In the genomic region with DNA sequence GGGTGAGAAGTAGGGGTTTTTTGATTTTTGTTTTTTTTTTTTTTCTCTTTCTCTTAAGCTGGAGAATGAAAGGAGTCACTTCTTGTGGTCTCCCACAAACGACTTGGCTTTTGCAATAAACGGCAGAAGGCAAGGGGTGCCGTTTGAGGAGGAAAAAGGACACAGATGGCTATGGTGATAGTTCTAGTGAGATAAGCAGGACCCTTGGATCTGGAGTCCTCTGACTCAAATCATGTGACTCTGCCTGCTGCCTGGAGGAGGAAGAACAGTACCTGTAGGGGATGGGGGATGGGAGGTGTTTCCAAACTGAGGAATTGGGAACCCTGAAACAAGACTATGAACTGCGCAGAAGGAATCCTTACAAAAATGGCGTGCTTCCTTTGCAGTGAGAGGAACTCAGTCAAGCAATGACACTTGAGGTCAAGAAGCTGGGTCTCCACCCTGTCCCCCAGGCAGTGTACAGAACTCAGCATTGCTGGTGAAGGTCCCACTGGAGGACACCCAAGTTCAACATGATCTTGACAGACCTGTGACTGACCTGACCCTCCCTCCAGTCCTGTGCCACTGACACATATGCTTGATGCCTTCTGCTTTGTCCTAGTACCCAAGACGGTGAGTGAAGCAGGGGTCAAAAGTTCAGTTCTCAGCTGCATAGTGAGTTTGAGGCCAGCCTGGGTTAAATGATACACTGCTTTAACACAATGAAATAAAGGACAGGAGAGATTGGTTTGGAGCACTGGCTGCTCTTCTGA, we compare ENCODE assay signal across 8 mouse cellular contexts. TPM values are rescaled to one million over a fixed set of nuclear protein-coding genes. Genes with fewer than 3 reads are reported as not detected.
A peak's percentile ranks its signal among the peaks of the same experiment; 100 is the strongest.
DNase-seq lines count a peak whose midpoint lies in the region; ATAC-seq and TF ChIP-seq lines count a peak whose summit lies in the region.

No protein-coding gene starts in this region.

- no peak for TF ChIP-seq EP300 in heart, postnatal 0 days (IDR thresholded peaks at IDR 0.05; ENCODE audit: low read depth)

- peak overlapping the region; percentile 94 for H3K27ac ChIP-seq in heart, embryonic 16.5 days (ENCODE audit: low read length)
- H3K27ac ChIP-seq in heart, postnatal 0 days (ENCODE audit: low read depth) = peak overlapping the region; percentile 67

- no peak for DNase-seq in heart, adult 11 months
- peak; percentile 69 for DNase-seq in R1 (ENCODE audit: low read depth, low spot score)
- no peak for DNase-seq in heart, postnatal 0 days (ENCODE audit: low spot score)
- DNase-seq in lung, postnatal 36 days = peak; percentile 35
- peak; percentile 42 for DNase-seq in thymus, postnatal 25 days
- no peak for DNase-seq in ovary, adult 18-20 months (ENCODE audit: low spot score)
- no peak for DNase-seq in layer of hippocampus, adult 11-12 months (ENCODE audit: low spot score)

- no peak for TF ChIP-seq CTCF in heart, postnatal 0 days (IDR thresholded peaks at IDR 0.05; ENCODE audit: low read depth)

- H3K27me3 ChIP-seq in heart, embryonic 16.5 days (ENCODE audit: control insufficient read depth, insufficient read depth, low read length) = no peaks in the 10 kb centered on the region
- no peaks in the 10 kb centered on the region for H3K27me3 ChIP-seq in heart, postnatal 0 days (ENCODE audit: control insufficient read depth, insufficient read depth, low read length)

- H3K36me3 ChIP-seq in heart, embryonic 16.5 days (ENCODE audit: control insufficient read depth, insufficient read depth) = peaks cover 25% of the 10 kb centered on the region
- peaks cover 25% of the 10 kb centered on the region for H3K36me3 ChIP-seq in heart, postnatal 0 days (replicated peaks; ENCODE audit: control insufficient read depth, insufficient read depth, low read length)

- H3K9ac ChIP-seq in heart, embryonic 16.5 days (ENCODE audit: low read length) = peak overlapping the region; percentile 87
- no peak overlapping the region for H3K9ac ChIP-seq in heart, postnatal 0 days (replicated peaks; ENCODE audit: low read depth, low read length)

- 34% methylated on average over 6 of the region's 6 CpGs for WGBS in heart, embryonic 16.5 days
- 37% methylated on average over 6 of the region's 6 CpGs for WGBS in heart, postnatal 0 days

- H3K4me3 ChIP-seq in heart, embryonic 16.5 days (ENCODE audit: low read length) = peak overlapping the region; percentile 77
- peak overlapping the region; percentile 54 for H3K4me3 ChIP-seq in heart, postnatal 0 days (ENCODE audit: low read depth, low read length)

- ATAC-seq in heart, embryonic 16.5 days (replicated peaks; ENCODE audit: extremely low read depth, insufficient read depth, low FRiP score) = no peak
- ATAC-seq in heart, postnatal 0 days (ENCODE audit: insufficient read depth, low read depth) = no peak

- H3K4me1 ChIP-seq in heart, embryonic 16.5 days (ENCODE audit: control insufficient read depth, insufficient read depth, low read length) = peaks cover 19% of the 10 kb centered on the region
- H3K4me1 ChIP-seq in heart, postnatal 0 days (ENCODE audit: control insufficient read depth, insufficient read depth) = peaks cover 17% of the 10 kb centered on the region; the same call in 1 of the 2 replicates

- H3K4me2 ChIP-seq in heart, embryonic 16.5 days (ENCODE audit: low read depth, low read length) = peak overlapping the region; percentile 92
- H3K4me2 ChIP-seq in heart, postnatal 0 days (ENCODE audit: low read depth, low read length) = peak overlapping the region; percentile 62

- no peaks in the 10 kb centered on the region for H3K9me3 ChIP-seq in heart, embryonic 16.5 days (replicated peaks; ENCODE audit: control insufficient read depth, low read length)
- H3K9me3 ChIP-seq in heart, postnatal 0 days (replicated peaks; ENCODE audit: control insufficient read depth, low read length) = no peaks in the 10 kb centered on the region

RNA-seq across cellular contexts. Expression of gene Calr, which starts 1.1 kb away (rescaled TPM):
- polyA plus RNA-seq in heart, embryonic 16.5 days (2015; fragmentation: Nextera tagmentation; extraction: Ambion mirVana) = 630 and 641 TPM in 2 replicates
- 211 and 235 TPM in 2 replicates for total RNA-seq in heart, postnatal 0 days (2014; rRNA removed; ENCODE audit: low replicate concordance)
- polyA plus RNA-seq in heart, postnatal 0 days (2015; fragmentation: Nextera tagmentation; extraction: Ambion mirVana) = 201 and 266 TPM in 2 replicates

RNA-seq across cellular contexts. Expression of gene Rad23a, which starts 7.4 kb away (rescaled TPM):
- polyA plus RNA-seq in heart, embryonic 16.5 days (2015; fragmentation: Nextera tagmentation; extraction: Ambion mirVana) = 128 and 131 TPM in 2 replicates
- 89.2 and 126 TPM in 2 replicates for total RNA-seq in heart, postnatal 0 days (2014; rRNA removed; ENCODE audit: low replicate concordance)
- 111 and 125 TPM in 2 replicates for polyA plus RNA-seq in heart, postnatal 0 days (2015; fragmentation: Nextera tagmentation; extraction: Ambion mirVana)

RNA-seq across cellular contexts. Expression of gene Farsa, which starts 8.9 kb away (rescaled TPM):
- 63.2 and 64.4 TPM in 2 replicates for polyA plus RNA-seq in heart, embryonic 16.5 days (2015; fragmentation: Nextera tagmentation; extraction: Ambion mirVana)
- total RNA-seq in heart, postnatal 0 days (2014; rRNA removed; ENCODE audit: low replicate concordance) = 38.6 and 40.0 TPM in 2 replicates
- polyA plus RNA-seq in heart, postnatal 0 days (2015; fragmentation: Nextera tagmentation; extraction: Ambion mirVana) = 36.3 and 38.3 TPM in 2 replicates

RNA-seq across cellular contexts. Expression of gene Gadd45gip1, which starts 16.5 kb away (rescaled TPM):
- 47.7 and 48.3 TPM in 2 replicates for polyA plus RNA-seq in heart, embryonic 16.5 days (2015; fragmentation: Nextera tagmentation; extraction: Ambion mirVana)
- total RNA-seq in heart, postnatal 0 days (2014; rRNA removed; ENCODE audit: low replicate concordance) = 47.1 and 49.8 TPM in 2 replicates
- polyA plus RNA-seq in heart, postnatal 0 days (2015; fragmentation: Nextera tagmentation; extraction: Ambion mirVana) = 48.1 and 50.0 TPM in 2 replicates

RNA-seq across cellular contexts. Expression of gene Syce2, which starts 24.1 kb away (rescaled TPM):
- polyA plus RNA-seq in heart, embryonic 16.5 days (2015; fragmentation: Nextera tagmentation; extraction: Ambion mirVana) = 26.2 and 35.4 TPM in 2 replicates
- 0.15 and 1.7 TPM in 2 replicates for total RNA-seq in heart, postnatal 0 days (2014; rRNA removed; ENCODE audit: low replicate concordance)
- polyA plus RNA-seq in heart, postnatal 0 days (2015; fragmentation: Nextera tagmentation; extraction: Ambion mirVana) = 9.7 and 11.8 TPM in 2 replicates

Comparison
In these comparisons a context has a peak if more than half of its experiments do, and no peak if none do; other contexts are left out.
1. DNase-seq: peak in R1 (single experiment), lung, postnatal 36 days (single experiment) and thymus, postnatal 25 days (single experiment); none in heart, adult 11 months (single experiment), heart, postnatal 0 days (single experiment), ovary, adult 18-20 months (single experiment) and layer of hippocampus, adult 11-12 months (single experiment).